Mouse (Mus musculus): ENCODE results near the gene Dcst1.
A peak's percentile ranks its signal among the peaks of the same experiment; 100 is the strongest.

The Dcst1 gene

DNA sequence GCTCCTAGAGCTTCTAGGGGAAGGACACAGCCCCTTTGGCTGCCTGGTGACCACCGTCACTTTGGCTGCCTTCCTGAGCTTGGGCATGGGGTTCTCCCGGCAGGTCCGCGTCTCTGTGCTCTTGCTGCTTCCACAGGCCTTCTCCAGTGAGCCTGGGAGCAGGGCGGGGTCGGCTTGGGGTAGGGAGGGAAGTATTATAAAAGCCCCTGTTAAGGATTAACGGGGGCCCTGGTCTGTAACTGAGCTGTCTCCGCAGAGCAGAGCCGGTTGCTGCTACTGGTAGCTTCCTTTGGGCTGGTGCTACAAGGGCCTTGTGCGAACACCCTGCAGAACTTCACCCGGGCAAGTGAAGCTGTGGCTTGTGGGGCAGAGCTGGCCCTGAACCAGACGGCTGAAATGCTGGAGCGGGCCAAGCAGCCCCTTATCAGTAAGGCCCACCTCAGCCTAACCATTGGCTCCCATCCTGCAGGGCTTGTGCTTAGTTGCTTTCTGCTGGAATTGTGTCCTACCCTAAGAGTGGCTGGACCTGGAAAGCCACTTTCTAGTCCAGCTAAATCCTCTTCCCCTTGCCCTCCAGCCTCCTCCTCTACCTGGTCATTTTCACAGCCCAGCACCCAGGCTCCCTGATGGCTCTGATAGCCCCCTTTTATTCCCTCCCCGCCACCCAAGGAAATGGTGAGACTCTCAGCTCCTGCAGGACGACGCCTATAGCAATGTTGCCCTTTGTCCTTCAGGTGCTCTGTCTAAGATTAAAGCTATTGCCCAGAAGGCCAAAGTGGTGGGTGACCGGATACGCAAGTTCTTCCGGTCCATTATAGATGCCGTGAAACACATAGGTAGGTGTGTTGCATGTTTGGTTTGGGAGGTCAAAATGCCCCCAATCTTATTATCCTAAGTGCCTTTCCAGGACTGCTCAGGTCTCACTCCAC lies 697 bp upstream of the Dcst1 start:
- no peak for DNase-seq (ENCODE audit: low read depth, low spot score)

DNA sequence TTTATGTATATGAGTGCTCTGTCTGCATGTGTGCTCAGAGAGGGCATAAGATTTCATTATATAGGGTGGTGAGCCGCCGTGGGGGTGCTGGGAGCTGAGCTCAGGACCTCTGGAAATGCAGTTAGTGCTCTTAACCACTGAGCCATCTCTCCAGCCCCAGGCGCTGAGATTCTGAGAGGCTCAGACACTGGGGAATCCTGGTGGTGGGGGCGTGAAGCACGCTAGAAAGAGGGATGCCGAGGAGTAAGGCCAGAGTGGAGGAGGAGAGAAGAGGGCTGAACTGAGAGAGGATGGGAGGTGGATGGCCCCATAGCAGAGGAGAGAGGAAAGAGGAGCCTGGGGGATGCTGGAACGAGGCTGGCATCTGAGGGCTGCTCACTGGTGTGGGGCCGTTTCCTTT lies 422 bp downstream of the Dcst1 start:
- no peak for DNase-seq (ENCODE audit: low read depth, low spot score)

DNA sequence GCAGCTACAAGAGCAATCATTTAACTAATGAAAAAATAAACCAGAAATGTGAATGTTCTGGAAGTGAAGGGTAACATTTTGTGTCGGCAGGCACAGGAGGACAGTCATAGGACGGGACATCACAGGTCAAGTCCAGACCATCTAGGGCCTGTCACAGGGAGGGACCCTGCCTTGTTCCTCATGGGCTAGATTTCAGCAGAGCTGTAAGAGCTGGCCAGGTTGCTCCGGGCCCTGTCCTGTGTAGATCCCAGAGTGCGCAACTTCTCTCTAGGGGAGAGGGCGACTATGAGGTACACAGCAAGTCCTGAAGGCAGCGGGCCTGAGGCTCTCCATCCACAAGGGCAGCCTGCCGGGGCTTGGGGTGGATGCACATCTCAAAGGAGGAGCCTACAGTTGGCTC lies 3.4 kb downstream of the Dcst1 start, which contains the start of gene Dcst2:
TSS of gene Dcst2 (plus strand) at position 301 of the 400 bp plus-strand sequence.
- no peak for DNase-seq (ENCODE audit: low read depth, low spot score)

DNA sequence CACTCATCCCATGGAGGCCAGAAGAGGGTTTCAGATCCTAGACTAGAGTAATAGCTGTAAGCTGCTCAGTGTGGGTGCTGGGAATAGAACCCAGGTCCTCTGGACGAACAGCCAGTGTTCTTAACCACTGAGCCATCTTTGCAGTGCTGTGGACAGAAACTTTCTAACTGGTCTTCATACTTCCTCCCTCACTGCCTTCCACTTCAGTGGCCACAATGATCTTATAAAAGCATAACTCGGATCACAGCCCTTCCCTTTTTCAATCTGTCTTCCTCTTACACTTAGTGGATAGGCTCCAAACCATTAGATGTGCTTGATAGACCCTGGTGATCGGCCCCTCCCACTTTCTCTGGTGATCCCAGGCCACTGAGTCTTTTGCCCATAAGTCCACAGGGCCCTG lies 4.8 kb downstream of the Dcst1 start:
- no peak for DNase-seq (ENCODE audit: low read depth, low spot score)

DNA sequence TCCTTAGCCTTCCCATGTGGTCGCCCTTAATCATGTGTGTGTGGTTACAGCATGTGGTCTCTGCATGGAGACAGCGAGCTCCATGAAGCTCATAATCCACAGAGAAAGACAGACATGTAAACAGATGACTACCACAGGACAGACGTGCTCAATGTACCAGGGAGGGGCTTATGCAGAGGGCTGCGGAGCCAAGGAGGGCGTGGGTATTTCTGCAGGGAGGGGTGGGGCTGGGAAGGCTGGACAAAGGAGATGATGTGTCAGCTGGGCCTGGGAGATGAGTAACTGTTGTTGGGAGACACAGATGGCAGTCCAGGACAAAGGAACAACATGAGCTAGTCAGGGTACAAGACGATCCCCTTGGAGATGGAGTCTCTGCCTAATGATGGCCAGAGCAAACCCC lies 5.4 kb downstream of the Dcst1 start:
- peak; percentile 65 for DNase-seq (ENCODE audit: low read depth, low spot score)

DNA sequence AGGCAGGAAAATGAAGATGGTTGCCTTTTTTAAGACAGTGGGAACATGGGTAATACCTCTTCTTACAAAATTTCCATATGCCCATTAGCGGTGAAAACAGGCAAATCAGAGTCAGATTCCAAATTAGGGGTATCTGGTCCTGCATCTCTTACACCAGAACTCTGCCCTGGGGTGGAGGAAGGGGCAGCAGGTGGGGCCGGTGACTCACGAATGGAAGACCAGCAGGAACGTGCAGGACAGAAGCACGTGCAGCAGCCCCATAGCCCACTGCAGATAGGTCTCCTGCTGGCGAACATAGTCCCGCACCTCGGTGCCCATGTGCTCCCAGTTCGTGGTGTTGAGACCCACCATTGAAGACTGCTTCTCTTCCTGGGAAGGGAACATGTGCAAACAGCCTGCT lies 9.0 kb downstream of the Dcst1 start:
- DNase-seq (ENCODE audit: low read depth, low spot score), result no peak

DNA sequence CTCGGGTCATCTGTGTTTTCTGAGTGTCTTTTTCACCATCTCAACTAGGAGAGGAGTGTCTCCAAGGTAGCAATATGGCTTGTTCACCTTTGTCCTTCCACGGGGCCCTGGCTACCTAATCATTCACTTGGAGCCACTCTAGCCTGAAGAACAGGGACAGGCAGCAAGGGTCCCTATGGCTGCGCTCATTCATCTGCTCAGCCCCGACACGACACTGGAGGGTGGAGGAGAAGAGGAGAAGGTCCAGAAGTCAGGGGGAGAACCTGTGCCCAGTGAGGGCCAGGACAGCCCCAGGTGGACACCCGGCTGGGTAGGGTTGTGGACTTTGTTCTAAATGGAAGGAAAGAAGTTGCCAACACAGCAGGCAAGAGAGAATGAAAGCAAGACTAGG lies 9.5 kb downstream of the Dcst1 start:
- DNase-seq (ENCODE audit: low read depth, low spot score), result no peak

DNA sequence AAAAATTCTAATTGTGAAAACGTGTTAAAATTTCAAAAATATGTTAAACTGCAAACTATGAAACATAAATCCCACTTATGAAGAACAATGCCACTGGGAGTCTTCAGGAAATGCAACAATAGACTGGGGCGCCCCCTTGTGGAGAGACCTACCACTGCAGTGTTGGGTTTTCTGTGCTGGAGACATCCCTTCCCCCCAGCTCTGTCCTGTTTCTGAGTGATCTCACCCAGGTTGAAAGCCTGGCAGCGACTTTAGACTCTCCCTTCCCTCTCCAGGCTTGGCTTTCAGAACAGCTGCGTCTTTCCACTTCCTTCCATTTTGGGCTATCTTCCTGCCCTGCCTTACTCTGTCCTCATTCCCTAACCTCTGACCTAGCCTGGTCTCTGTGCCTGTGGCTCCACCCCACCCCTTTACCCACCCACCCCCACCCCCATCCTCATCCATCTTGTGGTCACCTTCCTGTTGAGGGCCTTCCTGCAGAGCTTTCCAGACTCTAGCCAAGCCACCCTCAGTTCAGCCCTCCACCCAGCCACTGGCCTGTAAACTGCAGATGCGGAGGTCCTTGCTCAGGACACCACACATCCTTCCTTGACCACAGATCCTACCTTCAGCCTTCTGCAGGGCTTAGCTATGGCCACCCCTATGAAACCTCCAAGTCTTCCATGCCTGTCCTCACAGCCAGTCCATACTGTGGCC lies 10.1 kb downstream of the Dcst1 start:
- DNase-seq (ENCODE audit: low read depth, low spot score), result peak; percentile 96

DNA sequence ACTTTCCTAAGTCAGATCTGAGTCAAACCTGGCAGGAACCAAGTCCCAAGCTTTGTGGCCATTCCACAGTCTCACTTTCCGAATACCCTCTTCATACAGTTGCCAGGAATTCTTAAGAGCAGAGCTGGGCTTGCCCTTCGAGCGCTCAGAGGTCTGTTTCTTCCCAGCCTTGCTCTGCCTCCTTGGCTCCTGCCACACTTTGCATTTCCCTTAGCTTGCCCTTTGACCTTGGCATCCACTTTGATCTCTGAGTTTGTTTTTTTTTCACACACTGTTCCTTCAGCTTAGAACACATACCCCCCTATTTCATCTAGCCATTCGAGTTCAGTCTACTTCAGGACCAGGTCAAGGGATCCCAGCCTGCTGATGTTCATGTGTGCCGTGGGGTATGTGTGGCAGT lies 13.8 kb downstream of the Dcst1 start:
- no peak for DNase-seq (ENCODE audit: low read depth, low spot score)

DNA sequence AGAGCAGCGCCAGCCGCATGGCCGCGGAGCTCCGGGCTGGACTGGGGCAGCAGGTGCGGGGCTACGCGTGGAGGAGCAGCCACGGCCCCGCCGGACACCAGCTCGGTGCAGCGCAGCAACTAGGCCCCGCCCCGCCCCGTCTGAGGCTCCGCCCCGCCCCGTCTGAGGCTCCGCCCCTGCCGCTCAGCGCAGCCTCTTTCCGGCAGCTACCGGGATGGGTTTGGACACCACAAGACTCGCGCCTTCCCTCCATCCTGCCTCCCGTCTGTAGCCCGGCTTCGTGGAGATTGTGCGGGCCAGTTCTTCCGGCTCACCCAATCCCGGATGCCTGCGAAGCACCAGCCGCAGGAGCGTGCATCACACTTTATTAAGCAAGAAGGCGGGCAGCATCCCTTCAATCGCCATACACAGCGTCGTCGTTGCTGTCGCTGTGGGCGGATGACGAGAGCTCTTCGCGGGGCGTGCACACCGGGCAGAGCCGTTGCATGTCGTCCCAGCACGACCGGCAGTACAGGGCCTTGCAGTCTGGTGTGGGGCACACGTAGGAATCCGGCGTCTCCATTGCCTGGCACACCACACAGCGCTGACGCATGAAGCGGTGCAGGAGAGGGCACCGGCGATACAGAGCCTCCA lies 15.1 kb downstream of the Dcst1 start, which contains the start of gene Adam15:
TSS of gene Adam15 (minus strand) at position 128 of the 633 bp plus-strand sequence.
- DNase-seq (ENCODE audit: low read depth, low spot score), result peak; percentile 88

DNA sequence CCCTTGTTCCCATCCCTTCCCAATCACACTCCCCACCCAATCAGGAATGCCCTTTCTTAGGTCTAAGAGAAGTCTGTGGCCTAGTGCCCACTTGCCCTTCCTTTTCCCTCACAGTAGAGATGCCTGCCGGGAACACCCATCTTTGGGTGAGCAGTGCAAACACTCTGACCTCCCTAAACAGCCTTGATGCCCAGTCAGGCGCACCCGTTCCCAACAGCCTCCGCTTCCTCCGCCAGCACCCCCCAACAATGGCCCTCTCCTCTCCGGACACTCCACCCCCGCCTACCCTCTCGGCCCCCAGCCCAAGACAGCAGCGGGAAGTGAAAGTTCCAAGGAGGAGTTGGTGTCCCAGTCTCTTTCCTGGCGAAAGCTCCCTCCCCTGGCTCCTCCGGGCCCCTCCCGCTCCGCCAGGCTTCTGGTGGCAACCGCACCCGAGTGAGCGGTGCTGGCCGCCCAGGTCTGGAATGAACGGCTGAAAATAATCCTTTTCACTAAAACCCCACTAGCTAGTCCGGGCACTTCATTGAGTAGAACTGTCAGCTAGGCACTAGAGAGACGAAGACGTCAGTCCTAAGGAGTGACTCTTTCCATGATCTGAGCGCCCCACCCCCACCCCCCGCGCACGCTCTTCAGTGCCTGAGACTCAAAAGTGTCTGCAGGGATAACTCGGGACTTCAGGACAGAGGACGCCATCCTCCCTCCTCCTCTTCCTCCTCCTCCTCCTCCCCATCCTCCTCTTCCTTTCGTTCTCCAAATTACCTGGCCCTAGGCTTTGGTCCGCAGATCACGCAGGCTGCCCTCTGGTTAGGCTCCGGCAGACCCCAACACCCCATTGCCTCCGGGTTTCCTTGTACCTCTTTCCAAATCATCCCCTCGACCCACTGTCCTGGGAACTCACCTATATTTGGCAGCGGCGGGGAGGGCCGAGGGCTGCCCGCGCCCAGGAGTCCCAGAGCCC lies 15.9 kb downstream of the Dcst1 start:
- DNase-seq (ENCODE audit: low read depth, low spot score), result peak; percentile 89

DNA sequence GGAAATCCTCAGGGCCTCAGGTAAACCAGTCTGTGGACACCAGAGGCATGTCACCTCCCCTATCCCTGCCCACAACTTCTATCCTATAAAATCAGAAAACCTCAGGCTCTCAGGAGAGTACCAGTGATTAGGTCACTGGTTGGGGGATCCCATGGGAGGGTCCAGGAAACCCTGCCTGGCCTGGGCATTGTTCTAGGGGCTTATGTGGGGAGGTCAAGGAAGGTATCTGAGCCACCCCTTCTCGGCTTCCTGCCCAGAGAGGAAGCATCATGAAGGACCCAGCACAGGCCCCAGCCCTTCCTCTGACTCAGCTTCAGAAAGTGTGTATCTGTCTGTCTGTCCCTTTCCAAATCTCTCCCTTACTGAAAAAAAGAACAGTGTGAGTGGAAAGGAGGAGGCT lies 17.1 kb downstream of the Dcst1 start:
- no peak for DNase-seq (ENCODE audit: low read depth, low spot score)

DNA sequence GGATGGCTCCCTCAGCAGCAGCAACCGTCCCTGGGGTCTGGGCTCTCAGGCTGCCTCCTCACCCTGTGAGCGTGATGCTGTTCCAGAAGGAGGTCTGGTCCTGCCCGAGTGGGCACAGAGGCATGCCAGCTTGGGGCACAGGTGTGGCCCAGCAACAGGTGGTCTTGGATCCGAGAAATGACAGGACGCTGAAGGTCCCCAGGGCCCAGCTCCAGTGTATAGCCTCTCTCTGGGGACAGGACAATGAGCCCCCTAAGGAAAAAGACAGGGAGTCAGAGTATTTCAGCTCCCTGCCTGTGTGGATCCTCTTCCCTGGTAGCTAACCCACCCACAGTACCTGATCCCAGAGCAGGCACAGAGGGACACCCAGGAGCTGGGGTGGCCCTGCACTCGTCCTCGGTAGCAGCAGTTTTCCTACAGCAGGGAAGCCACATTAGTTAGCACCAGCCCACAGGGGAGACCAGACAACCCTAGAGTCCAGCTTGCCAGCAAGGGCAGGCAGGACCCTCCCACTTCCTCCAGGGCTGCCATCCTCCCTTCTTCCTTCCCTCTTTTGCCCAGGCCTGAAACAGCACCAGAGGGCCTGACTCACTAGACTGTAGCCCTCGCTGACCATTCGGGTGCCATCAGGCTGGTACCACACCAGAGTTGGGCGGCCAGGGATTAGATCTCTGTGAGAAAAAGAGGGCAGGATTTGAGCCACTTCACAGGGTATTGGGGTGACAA lies 18.1 kb downstream of the Dcst1 start:
- no peak for DNase-seq (ENCODE audit: low read depth, low spot score)

DNA sequence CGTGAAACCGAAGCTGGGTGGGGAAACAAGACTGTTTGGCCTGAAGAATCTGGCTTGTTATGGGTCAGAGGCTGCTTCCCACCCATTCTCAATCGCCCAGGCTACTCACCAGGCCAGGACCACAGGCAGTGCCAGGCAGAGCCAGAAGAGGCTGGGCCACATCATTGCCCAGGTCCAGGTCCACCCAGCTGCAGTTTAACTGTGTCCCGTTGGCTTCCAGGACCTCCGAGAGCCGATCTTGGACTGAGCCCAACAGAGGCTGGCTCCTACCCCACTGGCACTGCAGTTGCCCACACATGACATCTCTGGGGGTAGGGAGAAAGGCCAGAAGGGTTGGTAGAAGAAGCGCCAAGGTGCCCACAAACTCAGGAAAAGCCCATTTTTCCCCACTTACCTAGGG lies 21.8 kb downstream of the Dcst1 start:
- DNase-seq (ENCODE audit: low read depth, low spot score), result no peak

DNA sequence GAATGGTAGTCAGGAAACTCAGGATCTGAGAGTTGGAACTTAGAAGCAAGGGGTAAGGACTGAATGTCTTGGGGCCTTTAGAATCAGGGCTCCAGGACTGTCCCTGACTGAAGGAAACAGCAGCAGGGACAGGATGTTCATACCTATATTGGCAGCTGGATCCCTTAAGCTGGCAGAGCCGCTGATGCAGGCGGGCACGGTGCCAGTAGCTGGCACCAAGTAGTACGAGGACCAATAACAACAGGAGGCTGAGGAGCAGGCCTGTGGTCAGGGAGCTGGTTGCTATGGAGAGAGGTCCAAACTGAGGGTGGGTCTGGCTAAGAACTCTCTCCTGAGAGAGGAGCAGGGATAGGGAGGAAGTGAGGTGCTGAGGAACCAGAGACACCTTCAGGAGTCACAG lies 23.3 kb downstream of the Dcst1 start:
- DNase-seq (ENCODE audit: low read depth, low spot score), result no peak

DNA sequence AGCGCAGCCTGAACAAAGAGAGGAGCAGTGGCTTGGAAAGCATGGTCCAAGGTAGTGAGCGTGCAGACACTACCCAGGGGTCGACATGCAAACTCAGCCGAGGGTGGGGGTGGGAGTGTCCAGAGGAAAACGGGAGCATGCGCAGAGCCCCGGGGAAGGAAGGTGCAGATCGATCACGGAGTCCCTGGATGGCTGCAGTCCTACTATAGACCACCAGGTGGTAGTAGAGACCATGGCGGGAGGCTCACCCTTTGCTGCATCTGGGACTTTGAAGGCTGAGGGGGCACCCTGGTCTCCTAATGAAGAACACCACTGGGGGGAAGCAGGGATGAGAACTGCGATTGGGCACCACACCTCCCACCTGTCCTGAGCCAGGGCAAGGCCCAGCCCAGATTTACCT lies 24.6 kb downstream of the Dcst1 start:
- DNase-seq (ENCODE audit: low read depth, low spot score), result peak; percentile 79

DNA sequence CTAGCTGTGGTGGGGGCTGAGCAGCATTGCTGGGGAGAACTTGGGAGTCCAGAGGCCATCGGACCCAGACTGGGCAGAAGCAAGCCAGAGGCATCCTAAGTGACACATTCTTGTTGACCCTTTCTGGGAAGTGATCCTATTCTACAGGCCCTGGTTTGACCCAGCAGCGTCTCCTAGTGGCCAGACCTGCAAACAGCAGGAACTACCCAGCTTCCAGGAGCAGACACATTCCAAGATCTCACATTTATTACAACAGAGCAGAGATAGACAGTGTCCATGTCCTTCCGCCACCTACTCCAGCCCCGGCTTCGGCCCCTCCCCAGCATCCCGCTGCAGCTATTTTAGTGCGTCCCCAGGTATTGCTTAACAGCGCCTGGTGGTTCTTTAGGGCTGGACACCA lies 25.6 kb downstream of the Dcst1 start:
- peak; percentile 92 for DNase-seq (ENCODE audit: low read depth, low spot score)

DNA sequence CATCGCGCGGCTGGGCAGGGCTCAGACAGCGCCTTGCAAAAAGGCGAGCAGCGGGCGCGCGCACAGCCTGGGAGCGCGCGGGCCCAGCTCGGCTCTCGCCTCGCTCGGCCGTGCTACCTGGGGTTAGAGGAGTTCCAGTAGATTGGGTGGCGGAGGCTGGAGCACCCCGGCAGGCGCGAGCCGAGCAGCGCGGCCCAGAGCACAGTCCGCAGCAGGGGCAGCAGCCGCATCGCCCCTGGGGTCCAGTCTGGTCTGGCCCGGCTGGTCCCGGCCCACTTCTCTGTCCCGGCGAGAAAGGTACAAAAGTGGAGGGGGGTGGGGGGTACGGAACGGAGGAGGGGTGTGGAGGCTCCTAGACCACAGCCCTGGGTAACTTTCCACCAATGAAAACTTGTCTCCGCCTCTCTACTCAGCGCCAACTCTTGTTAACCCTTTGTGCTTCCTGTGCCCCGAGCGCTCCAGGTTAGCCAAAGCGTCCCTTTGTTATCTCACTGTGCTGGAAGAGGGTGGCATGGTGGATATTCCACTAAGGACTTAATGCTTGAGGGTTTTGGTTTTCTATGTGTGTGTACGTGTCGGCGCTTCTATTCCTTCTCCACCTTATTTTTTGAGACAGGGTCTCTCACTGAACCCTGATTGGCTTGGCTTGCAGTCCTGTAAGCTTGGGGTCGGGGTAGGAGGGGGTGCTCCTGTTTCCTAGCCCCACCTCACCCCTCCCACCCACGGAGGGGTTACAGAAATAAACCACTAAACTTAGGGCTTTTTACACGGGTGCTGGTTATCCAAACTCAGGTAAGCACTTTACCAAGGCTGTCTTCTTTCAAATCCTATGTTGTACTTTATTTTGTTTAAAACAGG lies 27.1 kb downstream of the Dcst1 start, which contains the start of gene Efna4:
TSS of gene Efna4 (minus strand) at position 308 of the 858 bp plus-strand sequence.
- peak; percentile 82 for DNase-seq (ENCODE audit: low read depth, low spot score)

DNA sequence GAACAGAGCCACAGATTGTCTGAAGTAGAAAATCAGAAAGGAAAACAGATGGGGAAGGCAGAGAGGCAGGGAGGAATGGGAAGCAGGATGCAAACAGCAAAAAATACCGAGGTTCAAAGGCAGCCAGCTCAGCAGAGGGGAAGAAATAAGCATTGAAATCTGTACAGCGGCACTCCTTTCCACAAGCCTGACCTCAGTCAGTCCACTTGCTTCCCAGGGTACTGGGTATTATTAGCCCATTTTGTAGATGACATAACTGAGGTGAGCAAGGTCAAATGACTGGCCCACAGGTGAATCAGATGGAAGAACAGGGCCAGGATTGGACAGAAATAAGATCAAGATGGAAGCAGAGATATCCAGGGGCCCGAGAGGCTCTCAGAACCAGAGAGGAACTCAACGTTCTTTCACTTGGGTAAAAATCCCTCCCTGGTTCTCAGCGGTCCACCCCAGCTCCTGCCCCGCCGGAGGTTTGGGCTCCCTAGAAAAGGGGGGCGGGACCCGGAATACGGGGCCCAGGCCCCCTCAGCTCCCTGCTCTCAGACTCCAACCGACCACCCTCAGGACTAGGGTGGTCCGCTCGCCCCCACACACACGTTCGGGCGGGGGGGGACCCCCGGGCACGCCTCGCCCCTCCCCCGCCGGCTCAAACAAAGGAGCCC lies 27.9 kb downstream of the Dcst1 start:
- peak; percentile 49 for DNase-seq (ENCODE audit: low read depth, low spot score)

All from 3T3-L1 (cell line).